Mouse (Mus musculus): ENCODE results near the gene Wars.

Gene Wars

GRCm38 (mm10) chr12:108825561-108826224 is 68.3 kb downstream of the Wars start:
- no peak for DNase-seq (ENCODE audit: low spot score)

DNA sequence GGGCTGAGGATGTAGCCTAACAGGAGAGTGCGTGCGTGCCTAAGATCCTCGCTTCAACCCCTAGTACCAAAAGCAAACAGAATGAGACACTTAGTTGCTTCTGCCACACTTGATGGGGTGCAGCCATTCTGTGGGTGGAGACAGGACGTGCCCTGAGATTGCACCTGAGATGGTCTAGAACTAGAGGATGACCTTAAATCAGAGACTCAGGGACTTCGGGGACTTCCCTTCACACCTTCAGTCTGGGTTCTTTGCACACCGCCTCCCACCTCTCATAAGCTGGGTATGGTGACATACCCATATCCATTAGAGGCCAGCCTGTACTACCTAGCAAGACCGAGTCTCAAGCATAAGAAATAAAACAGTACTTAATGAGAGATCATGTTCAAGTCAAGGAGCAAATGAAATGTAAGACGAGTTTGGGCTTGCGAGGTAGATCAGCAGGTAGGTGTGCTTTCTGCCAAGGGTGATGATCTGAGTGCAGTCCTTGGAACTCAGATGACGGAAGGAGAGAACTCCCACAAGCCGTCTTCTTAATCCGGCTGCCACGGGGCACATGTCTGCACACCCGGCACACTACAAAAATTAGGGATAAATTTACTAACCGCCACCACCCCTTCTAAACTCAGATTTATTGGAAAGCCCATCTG is 69.6 kb downstream of the Wars start:
- no peak for DNase-seq (ENCODE audit: low spot score)

DNA sequence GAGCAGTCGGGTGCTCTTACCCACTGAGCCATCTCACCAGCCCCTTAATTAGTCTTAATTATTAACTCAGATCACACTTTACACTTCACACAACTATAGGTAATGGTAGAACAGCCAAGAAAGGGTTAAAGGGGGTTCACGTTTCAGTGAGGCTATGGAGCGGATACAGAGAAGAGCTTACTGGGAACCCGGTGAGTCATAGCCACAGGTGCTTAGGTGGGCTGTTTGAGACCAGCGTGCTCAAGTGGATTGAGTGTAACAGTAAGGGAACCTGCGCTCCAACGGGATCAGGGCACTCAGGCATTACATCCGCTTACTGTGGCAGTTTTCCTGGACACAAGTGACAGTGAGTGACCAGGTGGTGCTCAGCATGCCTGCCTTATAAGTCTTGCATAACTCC is 70.9 kb downstream of the Wars start:
- DNase-seq (ENCODE audit: low spot score): no peak

- no peak for DNase-seq (ENCODE audit: low spot score)
Observed at GRCm38 (mm10) chr12:108820461-108820860, 73.5 kb downstream of the Wars start.

GRCm38 (mm10) chr12:108816569-108816968 is 77.4 kb downstream of the Wars start:
- DNase-seq (ENCODE audit: low spot score): no peak

DNA sequence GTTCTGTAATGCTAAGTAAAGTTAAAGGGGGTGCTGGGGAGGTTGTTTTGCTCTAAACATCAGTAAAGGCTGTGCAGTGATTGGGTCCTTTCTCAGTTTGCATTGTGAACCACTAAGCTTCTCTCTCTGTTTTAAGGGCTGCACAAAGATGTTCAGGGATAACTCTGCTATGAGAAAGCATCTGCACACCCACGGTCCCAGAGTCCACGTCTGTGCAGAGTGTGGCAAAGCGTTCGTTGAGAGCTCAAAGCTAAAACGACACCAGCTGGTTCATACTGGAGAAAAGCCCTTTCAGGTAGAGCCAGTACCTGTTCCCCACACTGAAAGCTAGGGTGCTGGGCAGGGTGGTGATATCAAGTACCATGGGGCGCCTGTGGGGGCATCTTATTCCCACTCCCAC is 79.5 kb downstream of the Wars start:
- DNase-seq (ENCODE audit: low spot score): no peak

DNA sequence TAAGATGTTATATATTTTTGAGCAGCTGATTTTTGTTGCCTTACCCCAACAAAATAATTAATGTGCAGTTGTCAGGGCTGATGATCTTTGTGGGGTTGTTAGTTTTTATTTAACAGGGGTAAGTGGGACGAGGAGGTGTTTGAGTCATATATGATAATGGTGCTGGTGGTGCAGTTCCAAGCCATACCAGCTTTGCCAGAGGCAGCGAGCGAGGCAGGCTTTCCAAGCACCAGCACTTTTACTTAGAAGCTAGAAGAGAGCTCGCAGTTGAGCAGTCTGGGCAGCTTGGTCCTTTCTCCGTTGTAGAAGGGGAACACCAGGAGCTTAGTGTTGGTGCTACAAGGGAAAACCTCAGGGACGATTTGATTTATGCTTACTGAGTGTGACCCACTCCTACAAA is 81.5 kb downstream of the Wars start:
- no peak for DNase-seq (ENCODE audit: low spot score)

DNA sequence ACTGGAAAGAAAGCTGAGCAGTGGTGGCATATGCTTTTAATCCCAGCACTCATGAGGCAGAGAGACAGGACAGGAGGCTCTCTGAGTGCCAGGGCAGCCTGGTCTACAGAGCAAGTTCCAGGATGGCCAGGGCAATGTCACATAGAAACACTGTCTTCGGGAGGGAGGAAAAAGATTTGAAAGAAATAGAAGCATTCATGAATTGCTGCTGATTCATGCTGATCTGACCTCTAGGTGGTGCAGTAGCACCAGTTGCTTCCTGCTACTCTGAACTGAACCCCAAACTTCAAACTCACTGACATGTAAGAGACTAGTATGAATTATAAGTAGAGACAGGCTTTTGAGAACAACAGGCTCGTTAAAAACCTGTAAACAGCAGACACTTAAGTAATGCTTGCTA is 82.8 kb downstream of the Wars start:
- peak; percentile 45 for DNase-seq (ENCODE audit: low spot score)

GRCm38 (mm10) chr12:108810309-108810708 is 83.7 kb downstream of the Wars start:
- DNase-seq (ENCODE audit: low spot score): no peak

All from c-Kit-positive CD71-positive TER-119-positive erythroid progenitor cells, embryonic 14.5 days (primary cell).